Mouse (Mus musculus) megakaryocyte, embryonic 14.5 days (primary cell): Measurements from ENCODE around the gene Rnf157. TPM values are rescaled to one million over a fixed set of nuclear protein-coding genes. Genes with fewer than 3 reads are reported as not detected.
A peak's percentile ranks its signal among the peaks of the same experiment; 100 is the strongest.
"Not testable (repeated sequence)": the region's sequence is repeated elsewhere in the genome, so short reads cannot be mapped to it uniquely, and the experiment has no call there.

ENCODE experiments used
- H3K27me3 ChIP-seq: replicated peaks from 2 replicates; pipeline ENCODE3; 2012; ENCODE audit warnings: inconsistent platforms
- H3K36me3 ChIP-seq: replicated peaks from 2 replicates; pipeline ENCODE3; 2012; ENCODE audit warnings: low read length, inconsistent platforms, mixed read lengths
- H3K4me1 ChIP-seq: 2 replicates; pipeline ENCODE4 v1.6.1; 2012; ENCODE audit warnings: inconsistent platforms
- H3K4me3 ChIP-seq: replicated peaks from 2 replicates; pipeline ENCODE3; 2012; ENCODE audit warnings: moderate library complexity, mild to moderate bottlenecking, inconsistent platforms
- H3K9me3 ChIP-seq: 2 replicates; pipeline ENCODE4 v1.6.1; 2012; ENCODE audit warnings: inconsistent platforms
- FLI1 ChIP-seq: IDR thresholded peaks from 2 replicates; pipeline ENCODE4 v1.6.1; 2012; ENCODE audit warnings: low read length, inconsistent platforms, mixed read lengths
- GATA1 ChIP-seq: IDR thresholded peaks from 3 replicates; pipeline ENCODE4 v1.6.1; 2012; ENCODE audit warnings: mixed read lengths, low read length, inconsistent platforms, borderline replicate concordance
- polyA plus RNA-seq: library from polyadenylated mRNA; stranded (reverse); fragments of >175 nt; gene quantifications from 2 replicates; pipeline ENCODE4 v1.2.3, GENCODE M21; 2012; ENCODE audit warnings: low replicate concordance; ENCODE audit not compliant: insufficient read depth

The Rnf157 gene
- polyA plus RNA-seq, 1 experiment, result 1.8 TPM

- peaks cover 62% of the 10 kb centered on the region for H3K4me1 ChIP-seq
- TF ChIP-seq GATA1, result no peak
Measured at GRCm38 (mm10) chr11:116428872-116429859, 16.3 kb upstream of the Rnf157 start.

DNA sequence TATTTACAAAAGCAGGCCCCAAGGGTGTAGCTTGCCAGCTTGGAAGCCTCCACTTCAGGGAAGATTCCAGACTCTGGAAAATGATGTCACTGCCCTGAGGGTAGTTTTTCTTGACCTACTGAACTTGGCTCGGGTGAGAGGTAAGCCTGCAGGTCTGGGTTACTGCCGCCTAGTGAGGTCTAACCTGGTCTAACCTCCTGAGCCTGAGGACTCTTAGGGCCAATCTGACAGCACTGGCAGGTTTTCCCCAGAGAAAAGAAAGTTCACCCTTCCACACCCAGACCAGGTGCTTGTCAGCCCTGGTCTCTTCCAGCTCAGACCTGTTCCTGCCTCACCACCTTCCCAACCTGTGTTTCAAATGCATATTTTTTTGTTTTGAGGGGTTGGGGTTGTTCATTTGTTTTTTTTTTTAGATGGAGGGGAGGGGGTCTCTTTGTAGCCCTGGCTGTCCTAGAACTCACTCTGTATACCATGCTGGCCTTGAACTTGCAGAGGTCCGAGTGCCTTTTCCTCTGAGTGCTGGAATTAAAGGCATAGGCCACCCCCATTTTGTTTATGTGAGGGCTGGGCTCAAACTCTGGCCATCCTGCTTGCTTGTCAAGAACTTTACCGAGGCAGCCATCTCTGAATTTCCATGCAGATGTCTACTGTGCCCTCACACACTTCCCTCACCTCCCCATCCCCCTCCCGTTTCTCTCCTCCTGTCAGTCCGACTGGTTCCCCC is 14.2 kb upstream of the Rnf157 start:
- no peak overlapping the region for H3K4me3 ChIP-seq
- H3K9me3 ChIP-seq, result 0 out of 2 replicates have a peak, but pooled peaks cover 3% of the 10 kb centered on the region
- H3K27me3 ChIP-seq, result peaks cover 8% of the 10 kb centered on the region
- TF ChIP-seq FLI1 (no peak), GATA1 (no peak)
- no peaks in the 10 kb centered on the region for H3K36me3 ChIP-seq
- peaks cover 60% of the 10 kb centered on the region for H3K4me1 ChIP-seq

More at GRCm38 (mm10) chr11:116428872-116429859, 16.3 kb upstream of the Rnf157 start:
- H3K4me3 ChIP-seq, result peak overlapping the region; percentile 56
- H3K9me3 ChIP-seq, result no peaks in the 10 kb centered on the region
- H3K27me3 ChIP-seq, result no peaks in the 10 kb centered on the region
- H3K36me3 ChIP-seq, result no peaks in the 10 kb centered on the region

GRCm38 (mm10) chr11:116426328-116426727 is 13.5 kb upstream of the Rnf157 start:
- peaks cover 11% of the 10 kb centered on the region for H3K27me3 ChIP-seq
- not testable (repeated sequence) for H3K9me3 ChIP-seq, H3K4me3 ChIP-seq, H3K36me3 ChIP-seq
- peaks cover 56% of the 10 kb centered on the region for H3K4me1 ChIP-seq

DNA sequence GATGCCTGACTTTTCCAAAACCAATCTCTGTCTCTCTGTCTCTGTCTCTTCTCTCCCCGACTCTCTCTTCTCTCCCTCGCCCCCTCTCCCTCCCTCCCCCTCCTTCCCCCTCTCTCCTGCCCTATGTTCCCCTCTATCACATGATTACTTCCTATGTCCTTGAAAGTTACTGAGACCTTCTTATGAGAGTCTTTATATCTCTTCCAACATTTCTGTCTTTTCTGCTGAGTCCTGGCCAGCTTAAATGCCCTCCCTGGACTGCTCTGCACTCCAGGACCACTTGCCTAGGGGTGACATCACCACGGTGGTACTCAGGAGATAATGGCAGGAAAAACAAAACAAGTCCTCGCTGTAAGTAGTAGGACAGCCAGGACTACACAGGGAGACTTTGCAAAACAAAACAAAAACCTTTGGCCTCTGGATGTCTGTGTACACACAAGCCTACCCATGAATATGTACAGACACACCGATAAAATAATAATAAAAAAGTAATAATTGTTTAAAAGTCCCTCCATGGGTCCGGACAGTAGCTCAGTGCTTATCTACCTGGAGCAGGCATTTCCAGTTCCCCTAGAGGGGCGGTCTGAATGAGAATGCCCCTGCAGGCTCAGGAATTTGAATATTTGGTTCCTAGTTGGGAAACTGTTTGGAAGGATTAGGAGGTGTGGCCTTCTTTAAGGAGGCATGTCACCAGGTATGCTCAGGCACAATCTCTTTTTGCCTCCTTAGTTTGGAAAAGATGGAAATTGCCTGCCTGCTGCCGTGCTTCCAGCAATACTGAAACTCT is 12.0 kb upstream of the Rnf157 start:
- no peaks in the 10 kb centered on the region for H3K36me3 ChIP-seq
- peak overlapping the region; percentile 89 for H3K4me3 ChIP-seq
- peaks cover 18% of the 10 kb centered on the region for H3K27me3 ChIP-seq
- no peak for TF ChIP-seq GATA1
- no peak for TF ChIP-seq FLI1
- 0 out of 2 replicates have a peak, but pooled peaks cover 3% of the 10 kb centered on the region for H3K9me3 ChIP-seq
- H3K4me1 ChIP-seq, result peaks cover 49% of the 10 kb centered on the region

- TF ChIP-seq GATA1 (no peak), FLI1 (no peak)
- peaks cover 43% of the 10 kb centered on the region for H3K4me1 ChIP-seq
Measured at GRCm38 (mm10) chr11:116423782-116424620, 11.2 kb upstream of the Rnf157 start.

GRCm38 (mm10) chr11:116423214-116423613 is 10.4 kb upstream of the Rnf157 start:
- peaks cover 19% of the 10 kb centered on the region for H3K27me3 ChIP-seq
- TF ChIP-seq GATA1 (no peak), FLI1 (no peak)
- 0 out of 2 replicates have a peak, but pooled peaks cover 3% of the 10 kb centered on the region for H3K9me3 ChIP-seq
- peaks cover 45% of the 10 kb centered on the region for H3K4me1 ChIP-seq
- no peak overlapping the region for H3K4me3 ChIP-seq
- no peaks in the 10 kb centered on the region for H3K36me3 ChIP-seq

More at GRCm38 (mm10) chr11:116423782-116424620, 11.2 kb upstream of the Rnf157 start:
- Histone ChIP-seq H3K9me3 (0 out of 2 replicates have a peak, but pooled peaks cover 3% of the 10 kb centered on the region), H3K27me3 (peaks cover 19% of the 10 kb centered on the region), H3K36me3 (no peaks in the 10 kb centered on the region), H3K4me3 (peak overlapping the region; percentile 89)

GRCm38 (mm10) chr11:116422562-116422961 is 9.7 kb upstream of the Rnf157 start:
- Histone ChIP-seq H3K4me1 (peaks cover 51% of the 10 kb centered on the region), H3K36me3 (no peaks in the 10 kb centered on the region), H3K9me3 (peaks cover 5% of the 10 kb centered on the region), H3K4me3 (no peak overlapping the region), H3K27me3 (peaks cover 19% of the 10 kb centered on the region)
- TF ChIP-seq GATA1 (no peak), FLI1 (no peak)

DNA sequence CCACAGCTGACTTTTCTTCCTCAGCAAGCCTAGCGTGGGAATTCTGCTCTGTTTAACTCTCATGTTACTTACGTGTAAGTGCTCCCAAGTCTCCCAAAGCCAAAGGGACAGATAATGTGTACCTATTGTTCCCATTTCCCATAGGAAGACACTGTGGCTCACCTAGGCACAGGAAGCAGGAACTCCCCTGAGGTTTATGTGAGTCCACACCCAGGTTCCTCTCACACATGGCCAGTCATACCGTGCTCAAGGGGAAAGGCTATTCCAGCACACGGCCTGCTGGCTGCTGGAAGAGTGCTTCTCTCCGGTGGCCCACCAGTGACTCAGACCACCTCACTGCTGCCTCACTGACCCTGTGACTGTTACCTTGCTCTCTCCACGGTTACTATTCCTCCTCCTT is 8.3 kb upstream of the Rnf157 start:
- Histone ChIP-seq H3K36me3 (peaks cover 3% of the 10 kb centered on the region), H3K9me3 (peaks cover 10% of the 10 kb centered on the region), H3K27me3 (peaks cover 26% of the 10 kb centered on the region), H3K4me1 (peaks cover 60% of the 10 kb centered on the region), H3K4me3 (peak overlapping the region; percentile 25)
- TF ChIP-seq FLI1 (no peak), GATA1 (no peak)
